Mouse (Mus musculus) midbrain, embryonic 10.5 days (tissue): ENCODE data around the gene Lag3. TPM values are rescaled to one million over a fixed set of nuclear protein-coding genes. Genes with fewer than 3 reads are reported as not detected.

ENCODE experiments used
- DNase-seq: peaks from one replicate; pipeline ENCODE4 v3.0.0-alpha.2; 2017; ENCODE audit warnings: low spot score
- H3K27ac ChIP-seq: fragments of 300-500 bp; sonication (generic); replicated peaks from 2 replicates; pipeline ENCODE4 v1.5.1; 2016; ENCODE audit warnings: mild to moderate bottlenecking
- H3K27me3 ChIP-seq: fragments of 300-500 bp; sonication (generic); 2 replicates; pipeline ENCODE4 v1.6.1; 2016; ENCODE audit warnings: low read depth, mild to moderate bottlenecking; ENCODE audit not compliant: poor library complexity, severe bottlenecking
- H3K36me3 ChIP-seq: fragments of 300-500 bp; sonication (generic); 2 replicates; pipeline ENCODE4 v1.6.1; 2016; ENCODE audit warnings: mild to moderate bottlenecking, moderate library complexity
- H3K4me1 ChIP-seq: fragments of 300-500 bp; sonication (generic); 2 replicates; pipeline ENCODE4 v1.6.1; 2016
- H3K4me3 ChIP-seq: fragments of 300-500 bp; sonication (generic); 2 replicates; pipeline ENCODE4 v1.5.1; 2016; ENCODE audit warnings: mild to moderate bottlenecking, moderate library complexity
- H3K9me3 ChIP-seq: fragments of 300-500 bp; sonication (generic); replicated peaks from 2 replicates; pipeline ENCODE4 v1.6.1; 2016; ENCODE audit warnings: mild to moderate bottlenecking
- WGBS: fragments of 180-500 bp; shearing (Covaris S2); methylation state at CpG from one replicate; pipeline ENCODE4 v1.1.7; 2016; 5-methylcytosine and 5-hydroxymethylcytosine counted together
- polyA plus RNA-seq: library from polyadenylated mRNA; unstranded; fragments of >200 nt; fragmentation: Nextera tagmentation; extraction: Ambion mirVana; gene quantifications from 2 replicates; pipeline ENCODE4 v1.2.1, GENCODE M21; 2016

Lag3 gene
- polyA plus RNA-seq, 1 experiment from 2014 or later: 1.0 TPM

DNA sequence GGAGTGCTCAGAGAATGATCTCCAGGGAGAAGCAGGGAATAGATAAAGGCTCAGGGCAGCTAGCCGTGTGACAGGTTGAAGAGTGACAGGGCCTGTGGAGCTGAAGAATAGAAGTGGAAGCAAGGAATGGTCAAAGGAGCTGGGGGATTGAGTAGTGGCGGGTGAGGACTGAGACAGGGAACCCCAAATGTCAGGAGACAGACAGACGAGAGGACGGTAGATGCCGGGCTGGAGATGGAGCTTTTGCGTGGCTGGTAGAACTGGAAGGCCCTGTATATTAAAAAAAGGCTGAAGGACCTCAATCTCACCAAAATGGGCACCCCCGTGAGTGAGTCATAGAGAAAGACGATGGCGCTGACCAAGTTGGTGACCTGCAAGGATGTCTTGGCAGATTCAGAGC lies 51.0 kb downstream of the Lag3 start:
- 0 out of 2 replicates have a peak, but pooled peaks cover 5% of the 10 kb centered on the region for H3K36me3 ChIP-seq
- 85% methylated on average over 9 of the region's 9 CpGs for WGBS
- H3K27me3 ChIP-seq: peaks cover 64% of the 10 kb centered on the region
- H3K4me3 ChIP-seq: 0 out of 2 replicates have a peak overlapping the region, but pooled peaks have one; percentile 16
- H3K4me1 ChIP-seq: peaks cover 94% of the 10 kb centered on the region
- H3K27ac ChIP-seq: 0 out of 2 replicates have a peak overlapping the region, but pooled peaks have one; percentile 19
- no peaks in the 10 kb centered on the region for H3K9me3 ChIP-seq
- DNase-seq: no peak

DNA sequence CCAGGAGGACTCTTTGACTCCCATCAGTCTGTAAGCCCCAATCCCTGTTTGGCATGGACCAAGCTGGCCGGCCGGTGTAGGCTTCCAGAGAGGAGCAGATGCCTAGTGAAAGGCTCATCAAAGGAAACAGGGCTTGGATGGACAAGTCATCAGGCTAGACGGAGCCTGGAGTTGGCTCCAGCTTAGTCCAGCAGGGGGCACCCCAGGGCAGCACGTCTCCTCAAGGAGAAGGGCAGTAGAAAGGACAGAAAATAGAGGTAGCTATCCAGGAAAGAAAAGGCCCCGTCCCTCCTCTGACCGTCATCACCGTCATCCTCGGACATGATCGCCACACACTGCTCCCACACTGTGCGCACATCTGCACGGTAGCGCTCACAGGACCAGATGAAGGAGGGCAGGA lies 51.8 kb downstream of the Lag3 start:
- H3K27me3 ChIP-seq: peaks cover 60% of the 10 kb centered on the region
- H3K36me3 ChIP-seq: 0 out of 2 replicates have a peak, but pooled peaks cover 9% of the 10 kb centered on the region
- peak overlapping the region; percentile 16; the same call in 1 of the 2 replicates for H3K4me3 ChIP-seq
- 11% methylated on average over 12 of the region's 12 CpGs for WGBS
- H3K4me1 ChIP-seq: peaks cover 93% of the 10 kb centered on the region
- no peaks in the 10 kb centered on the region for H3K9me3 ChIP-seq
- DNase-seq: peak; percentile 88
- H3K27ac ChIP-seq: peak overlapping the region; percentile 19

DNA sequence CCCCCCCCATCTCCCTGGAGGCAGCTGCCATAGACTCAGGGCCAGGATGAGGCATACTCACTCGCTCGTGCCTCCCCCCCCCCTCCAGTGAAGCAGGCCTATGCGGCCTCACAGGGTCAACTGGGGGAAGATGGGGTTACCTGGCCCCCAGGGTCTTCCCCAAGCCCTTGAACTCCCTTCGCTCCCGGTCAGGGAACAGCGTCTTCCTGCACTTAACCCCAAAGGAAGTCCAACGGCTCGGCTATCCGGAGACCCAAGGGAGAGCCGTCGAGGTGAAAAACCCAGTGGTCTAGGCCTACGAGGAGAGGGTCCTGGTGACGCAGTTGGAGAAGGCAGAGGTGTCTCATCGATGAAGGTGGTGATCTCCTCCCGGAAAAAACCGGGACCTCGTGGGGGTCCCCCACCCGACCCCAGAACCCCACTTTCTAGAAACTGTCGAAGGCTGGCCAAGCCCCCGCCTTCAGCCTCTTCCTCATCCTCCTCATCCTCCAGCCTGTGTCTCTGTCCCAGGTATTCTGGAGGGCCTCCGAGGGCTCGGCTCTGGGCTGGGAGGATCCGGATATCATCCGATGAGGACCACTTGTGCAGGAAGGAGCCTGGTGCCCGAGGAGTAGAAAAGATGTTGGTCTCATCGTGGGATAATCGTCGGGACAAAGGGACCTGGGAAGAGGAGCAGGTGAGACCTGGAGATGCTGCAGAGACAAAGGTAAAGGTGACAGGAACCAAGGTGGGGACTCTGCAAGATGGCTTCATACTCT lies 52.8 kb downstream of the Lag3 start:
- H3K9me3 ChIP-seq: no peaks in the 10 kb centered on the region
- peak overlapping the region; percentile 92; the same call in 1 of the 2 replicates for H3K27ac ChIP-seq
- peaks cover 54% of the 10 kb centered on the region for H3K27me3 ChIP-seq
- H3K4me3 ChIP-seq: peak overlapping the region; percentile 70
- peaks cover 83% of the 10 kb centered on the region for H3K4me1 ChIP-seq
- H3K36me3 ChIP-seq: peaks cover 16% of the 10 kb centered on the region
- WGBS: 77% methylated on average over 28 of the region's 28 CpGs
- DNase-seq: no peak

DNA sequence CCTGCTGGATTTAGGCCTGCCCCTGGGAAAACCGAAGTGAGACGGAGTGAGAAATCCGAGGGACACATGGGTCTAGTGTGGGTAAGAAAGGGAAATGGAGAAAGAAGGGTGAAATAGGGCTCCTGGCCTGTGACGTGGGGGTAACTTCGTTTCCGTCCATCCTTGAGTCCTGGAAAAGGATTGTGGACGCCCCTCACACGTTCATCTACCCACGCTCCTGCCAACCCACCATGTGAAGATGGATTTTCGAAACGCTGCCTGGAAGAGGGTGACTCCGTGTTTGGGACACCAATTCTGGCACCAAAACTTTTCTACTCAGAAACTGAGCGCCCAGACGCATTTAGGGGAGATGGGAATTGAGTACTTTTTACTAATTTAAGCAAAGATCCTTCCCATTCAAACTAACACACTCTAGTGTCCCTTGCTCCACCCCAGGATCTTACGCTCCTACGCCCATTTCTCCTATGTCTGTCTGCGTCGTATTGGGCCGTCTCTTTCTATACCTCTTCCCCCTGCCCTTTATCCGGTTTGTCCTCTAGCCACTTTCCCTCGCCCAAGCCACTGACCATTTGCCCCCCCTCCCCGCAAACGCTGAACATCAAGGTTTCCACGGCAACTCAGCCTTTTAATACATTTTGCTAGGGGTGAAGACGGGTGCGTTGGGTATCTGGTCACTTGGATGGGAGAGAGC lies 53.5 kb downstream of the Lag3 start:
- Histone ChIP-seq H3K36me3 (peaks cover 22% of the 10 kb centered on the region), H3K4me3 (peak overlapping the region; percentile 70), H3K9me3 (no peaks in the 10 kb centered on the region), H3K4me1 (peaks cover 76% of the 10 kb centered on the region), H3K27me3 (peaks cover 51% of the 10 kb centered on the region), H3K27ac (peak overlapping the region; percentile 92)
- DNase-seq: no peak
- WGBS: 25% methylated on average over 26 of the region's 26 CpGs

DNA sequence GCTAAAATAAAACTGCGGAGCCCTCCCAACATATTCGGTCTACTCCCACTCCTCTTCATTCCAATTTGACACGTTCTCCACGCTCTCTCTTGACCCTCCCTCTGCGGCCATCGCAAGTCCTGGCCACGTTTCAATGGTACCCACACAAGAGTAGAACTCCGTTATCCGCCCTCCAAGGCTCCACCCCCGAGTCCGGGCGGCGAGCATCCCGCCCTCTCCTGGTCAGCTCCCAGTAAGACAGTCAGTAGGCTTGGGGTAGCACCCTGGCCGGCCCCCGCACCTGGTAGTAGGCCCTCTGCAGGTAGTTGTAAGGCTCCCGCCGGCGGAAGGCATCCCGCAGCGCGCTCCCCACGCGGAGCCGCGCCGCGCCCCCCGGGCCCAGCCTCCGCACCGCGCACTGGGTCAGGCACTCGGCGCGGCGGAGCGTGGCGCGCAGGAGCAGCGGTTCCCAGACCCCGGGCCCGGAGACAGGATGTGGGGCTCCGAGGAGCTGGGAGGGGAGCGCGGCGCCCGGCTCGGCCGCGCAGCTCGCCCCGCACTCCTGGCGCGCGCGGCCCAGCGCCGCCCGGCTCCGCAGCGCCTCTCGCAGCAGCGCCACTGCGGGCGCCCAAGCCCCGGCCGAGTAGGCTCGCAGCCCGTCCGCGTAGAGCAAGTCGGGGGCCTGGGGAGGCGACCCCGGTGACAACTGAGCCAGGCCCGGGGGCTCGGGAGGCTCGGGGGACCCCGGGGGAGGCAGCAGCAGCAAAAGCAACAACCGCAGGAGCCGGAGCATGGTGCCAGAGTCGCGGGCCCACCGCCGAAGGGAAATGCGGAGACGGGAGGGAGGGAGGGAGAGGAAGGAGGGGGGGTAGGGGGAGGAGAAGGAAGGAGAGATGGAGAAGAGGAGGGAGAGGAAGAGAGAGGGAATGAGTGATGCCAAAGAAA lies 54.3 kb downstream of the Lag3 start, which contains the start of gene P3h3:
TSS of gene P3h3 (minus strand) at position 837 of the 924 bp plus-strand sequence.
- WGBS: under 1% methylated on average over 85 of the region's 86 CpGs
- H3K36me3 ChIP-seq: peaks cover 27% of the 10 kb centered on the region
- H3K27ac ChIP-seq: peak within 1 kb of the TSS; percentile 92
- peak; percentile 90 for DNase-seq
- peaks cover 43% of the 10 kb centered on the region for H3K27me3 ChIP-seq
- peaks cover 68% of the 10 kb centered on the region for H3K4me1 ChIP-seq
- no peaks in the 10 kb centered on the region for H3K9me3 ChIP-seq
- peak within 1 kb of the TSS; percentile 70 for H3K4me3 ChIP-seq

DNA sequence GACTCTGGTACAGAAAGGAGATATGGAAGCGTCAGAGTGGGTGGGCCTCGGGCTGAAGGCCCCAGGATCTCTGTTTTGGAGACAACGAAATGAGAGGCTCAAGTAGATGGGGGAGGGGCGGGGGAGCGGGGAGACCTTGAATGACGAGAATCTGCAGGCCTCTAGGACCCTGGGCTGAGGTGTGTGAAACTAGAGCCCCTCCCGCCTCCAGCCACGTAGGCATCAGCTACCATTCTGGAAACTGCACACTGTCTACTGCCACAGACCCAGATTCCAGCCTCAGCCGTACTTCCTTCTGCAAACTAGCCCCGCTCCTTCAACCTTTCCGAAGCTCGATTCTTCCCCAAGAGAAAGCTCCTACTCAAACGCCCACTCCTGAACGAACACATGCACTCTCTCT lies 55.2 kb downstream of the Lag3 start:
- H3K4me1 ChIP-seq: peaks cover 59% of the 10 kb centered on the region
- H3K27me3 ChIP-seq: peaks cover 34% of the 10 kb centered on the region
- no peaks in the 10 kb centered on the region for H3K9me3 ChIP-seq
- WGBS: 5% methylated on average over 14 of the region's 14 CpGs
- H3K36me3 ChIP-seq: peaks cover 27% of the 10 kb centered on the region
- H3K4me3 ChIP-seq: peak overlapping the region; percentile 70
- peak; percentile 52 for DNase-seq
- H3K27ac ChIP-seq: peak overlapping the region; percentile 92

DNA sequence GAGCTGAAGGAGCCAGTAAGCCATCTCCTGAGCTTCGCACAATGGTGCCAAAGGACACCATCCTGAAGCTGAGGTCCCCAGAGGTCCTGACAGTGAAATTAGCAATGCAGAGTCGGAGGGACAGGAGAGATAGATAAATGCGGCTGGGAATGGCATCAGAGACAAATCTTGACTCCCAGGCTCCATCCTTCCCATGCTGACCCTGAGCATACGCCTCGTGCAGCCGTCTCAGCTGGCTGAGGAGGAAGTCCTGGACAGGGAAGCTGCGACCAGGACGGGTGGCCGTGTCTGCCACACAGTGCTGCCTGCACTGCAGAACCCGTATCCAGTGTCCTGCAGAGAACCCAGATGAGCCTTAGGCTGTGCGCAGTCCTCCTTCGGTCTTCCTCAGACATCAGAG lies 56.9 kb downstream of the Lag3 start:
- Histone ChIP-seq H3K4me3 (no peak overlapping the region), H3K27me3 (peaks cover 24% of the 10 kb centered on the region), H3K9me3 (no peaks in the 10 kb centered on the region), H3K27ac (no peak overlapping the region; the same call in 1 of the 2 replicates), H3K36me3 (peaks cover 27% of the 10 kb centered on the region), H3K4me1 (peaks cover 47% of the 10 kb centered on the region)
- 75% methylated on average over 12 of the region's 12 CpGs for WGBS
- DNase-seq: no peak

Other genes starting within 250 kb of the Lag3 start
- 35.8 and 38.7 TPM in 2 replicates for gene Lpcat3, start 248.7 kb downstream of the Lag3 start, polyA plus RNA-seq
- gene Emg1, start 199.5 kb downstream of the Lag3 start, polyA plus RNA-seq: 217 and 243 TPM in 2 replicates
- 401 and 471 TPM in 2 replicates for gene Phb2, start 199.4 kb downstream of the Lag3 start, polyA plus RNA-seq
- 6.1 and 7.2 TPM in 2 replicates for gene Ptpn6, start 173.0 kb downstream of the Lag3 start, polyA plus RNA-seq
- gene Grcc10, start 170.3 kb downstream of the Lag3 start, polyA plus RNA-seq: 445 and 490 TPM in 2 replicates
- gene Gm45234, start 155.7 kb downstream of the Lag3 start, polyA plus RNA-seq: not detected in 2 replicates
- 10.2 and 10.5 TPM in 2 replicates for gene Atn1, start 155.2 kb downstream of the Lag3 start, polyA plus RNA-seq
- gene Eno2, start 142.0 kb downstream of the Lag3 start, polyA plus RNA-seq: 4.6 and 6.5 TPM in 2 replicates
- gene Lrrc23, start 132.0 kb downstream of the Lag3 start, polyA plus RNA-seq: 1.3 and 1.4 TPM in 2 replicates
- 8.8 and 10.0 TPM in 2 replicates for gene Spsb2, start 103.0 kb downstream of the Lag3 start, polyA plus RNA-seq
- gene Tpi1, start 97.4 kb downstream of the Lag3 start, polyA plus RNA-seq: 786 and 953 TPM in 2 replicates
- 212 and 228 TPM in 2 replicates for gene Usp5, start 82.2 kb downstream of the Lag3 start, polyA plus RNA-seq
- 258 and 273 TPM in 2 replicates for gene Cdca3, start 82.2 kb downstream of the Lag3 start, polyA plus RNA-seq
- 0.89 and 3.4 TPM in 2 replicates for gene Gnb3, start 71.4 kb downstream of the Lag3 start, polyA plus RNA-seq
- 8.3 and 9.9 TPM in 2 replicates for gene P3h3, start 54.0 kb downstream of the Lag3 start, polyA plus RNA-seq
- gene Gpr162, start 47.7 kb downstream of the Lag3 start, polyA plus RNA-seq: 2.8 and 3.6 TPM in 2 replicates
- gene Cd4, start 23.5 kb downstream of the Lag3 start, polyA plus RNA-seq: 0.05 TPM in 1 of 2 replicates, not detected in the other
- gene Ptms, start 8.4 kb upstream of the Lag3 start, polyA plus RNA-seq: 261 and 296 TPM in 2 replicates
- gene Mlf2, start 19.7 kb upstream of the Lag3 start, polyA plus RNA-seq: 428 and 435 TPM in 2 replicates
- 140 and 142 TPM in 2 replicates for gene Cops7a, start 53.8 kb upstream of the Lag3 start, polyA plus RNA-seq
- gene Pianp, start 85.0 kb upstream of the Lag3 start, polyA plus RNA-seq: 0.81 and 2.1 TPM in 2 replicates
- 9.3 and 9.5 TPM in 2 replicates for gene Zfp384, start 97.4 kb upstream of the Lag3 start, polyA plus RNA-seq
- gene Ing4, start 128.1 kb upstream of the Lag3 start, polyA plus RNA-seq: 121 and 149 TPM in 2 replicates
- gene Acrbp, start 138.0 kb upstream of the Lag3 start, polyA plus RNA-seq: 10.1 and 14.2 TPM in 2 replicates
- 0.16 and 0.19 TPM in 2 replicates for gene Lpar5, start 156.2 kb upstream of the Lag3 start, polyA plus RNA-seq
- 90.7 and 103 TPM in 2 replicates for gene Chd4, start 184.3 kb upstream of the Lag3 start, polyA plus RNA-seq
- gene Nop2, start 220.2 kb upstream of the Lag3 start, polyA plus RNA-seq: 72.6 and 86.4 TPM in 2 replicates
- gene Iffo1, start 233.5 kb upstream of the Lag3 start, polyA plus RNA-seq: 12.7 and 15.1 TPM in 2 replicates